Mouse (Mus musculus): ENCODE results near the gene Rab1a. TPM values are rescaled to one million over a fixed set of nuclear protein-coding genes. Genes with fewer than 3 reads are reported as not detected.

The Rab1a gene
- polyA plus RNA-seq, 1 experiment from 2014 or later: 244 TPM

GRCm38 (mm10) chr11:20275974-20276373 lies 74.7 kb downstream of the Rab1a start:
- no peaks in the 10 kb centered on the region for H3K4me1 ChIP-seq (ENCODE audit: control insufficient read depth, insufficient read depth, low read length)
- ATAC-seq (ENCODE audit: low FRiP score, low TSS enrichment): no peak
- H3K36me3 ChIP-seq (ENCODE audit: control insufficient read depth, insufficient read depth, low read length): no peaks in the 10 kb centered on the region
- H3K27me3 ChIP-seq (ENCODE audit: control insufficient read depth, insufficient read depth, low read length): no peaks in the 10 kb centered on the region
- no peak overlapping the region for H3K9ac ChIP-seq (ENCODE audit: low read depth, low read length)
- H3K4me3 ChIP-seq (ENCODE audit: low read length): no peak overlapping the region
- H3K9me3 ChIP-seq (ENCODE audit: control insufficient read depth, low read length): no peaks in the 10 kb centered on the region
- H3K4me2 ChIP-seq (replicated peaks; ENCODE audit: low read depth, low read length): no peak overlapping the region
- H3K27ac ChIP-seq (ENCODE audit: low read depth, low read length): no peak overlapping the region
- WGBS: 80% methylated on average over 2 of the region's 2 CpGs

Other genes starting within 250 kb of the Rab1a start
- 71.5 and 87.1 TPM in 2 replicates for gene Actr2, start 88.5 kb upstream of the Rab1a start, polyA plus RNA-seq (2014; fragmentation: Nextera tagmentation; extraction: Ambion mirVana)
- gene Cep68, start 48.0 kb downstream of the Rab1a start, polyA plus RNA-seq (2014; fragmentation: Nextera tagmentation; extraction: Ambion mirVana): 17.1 and 40.8 TPM in 2 replicates
- gene Slc1a4, start 131.3 kb downstream of the Rab1a start, polyA plus RNA-seq (2014; fragmentation: Nextera tagmentation; extraction: Ambion mirVana): 5.2 and 10.9 TPM in 2 replicates